Mouse (Mus musculus): ENCODE measurements at regions not wholly inside any gene's neighbourhood (a gene's known extent, or its start where the extent isn't known, plus 50 kb on each side); places are given as distances from the start of the nearest gene placed in this dataset.
"Not testable (repeated sequence)": the region's sequence is repeated elsewhere in the genome, so short reads cannot be mapped to it uniquely, and the experiment has no call there.

GRCm38 (mm10) chr8:96092931-96093330 lies 204.6 kb upstream of the Got2 start:
- no peak for ATAC-seq (ENCODE audit: insufficient read depth, low FRiP score, low TSS enrichment)
- H3K9ac ChIP-seq (ENCODE audit: low read length) = no peak overlapping the region

GRCm38 (mm10) chr8:96090231-96090630 lies 201.9 kb upstream of the Got2 start:
- H3K9ac ChIP-seq (ENCODE audit: low read length) = no peak overlapping the region
- no peaks in the 10 kb centered on the region for H3K9me3 ChIP-seq (ENCODE audit: control insufficient read depth, low read length)
- ATAC-seq (ENCODE audit: insufficient read depth, low FRiP score, low TSS enrichment) (no peak), DNase-seq (ENCODE audit: low spot score) (no peak)
- no peaks in the 10 kb centered on the region for H3K36me3 ChIP-seq (ENCODE audit: control insufficient read depth, insufficient read depth, low read length)
- H3K27me3 ChIP-seq (ENCODE audit: control insufficient read depth, insufficient read depth, low read length) = no peaks in the 10 kb centered on the region
- H3K4me2 ChIP-seq (ENCODE audit: low read depth) = no peak overlapping the region
- no peak overlapping the region for H3K27ac ChIP-seq (ENCODE audit: low read depth, low read length)
- no peak overlapping the region for H3K4me3 ChIP-seq (ENCODE audit: low read depth, low read length)
- WGBS = 93% methylated on average over 1 of the region's 1 CpGs
- H3K4me1 ChIP-seq (ENCODE audit: control insufficient read depth, insufficient read depth, low read length) = no peaks in the 10 kb centered on the region

More at GRCm38 (mm10) chr8:96092931-96093330, 204.6 kb upstream of the Got2 start:
- H3K4me2 ChIP-seq (ENCODE audit: low read depth) = no peak overlapping the region
- no peak overlapping the region for H3K27ac ChIP-seq (ENCODE audit: low read depth, low read length)
- no peak overlapping the region for H3K4me3 ChIP-seq (ENCODE audit: low read depth, low read length)
- H3K9me3 ChIP-seq (ENCODE audit: control insufficient read depth, low read length) = no peaks in the 10 kb centered on the region
- no peak for DNase-seq (ENCODE audit: low spot score)
- no peaks in the 10 kb centered on the region for H3K4me1 ChIP-seq (ENCODE audit: control insufficient read depth, insufficient read depth, low read length)
- no peaks in the 10 kb centered on the region for H3K36me3 ChIP-seq (ENCODE audit: control insufficient read depth, insufficient read depth, low read length)
- 84% methylated on average over 3 of the region's 3 CpGs for WGBS
- H3K27me3 ChIP-seq (ENCODE audit: control insufficient read depth, insufficient read depth, low read length) = no peaks in the 10 kb centered on the region

DNA sequence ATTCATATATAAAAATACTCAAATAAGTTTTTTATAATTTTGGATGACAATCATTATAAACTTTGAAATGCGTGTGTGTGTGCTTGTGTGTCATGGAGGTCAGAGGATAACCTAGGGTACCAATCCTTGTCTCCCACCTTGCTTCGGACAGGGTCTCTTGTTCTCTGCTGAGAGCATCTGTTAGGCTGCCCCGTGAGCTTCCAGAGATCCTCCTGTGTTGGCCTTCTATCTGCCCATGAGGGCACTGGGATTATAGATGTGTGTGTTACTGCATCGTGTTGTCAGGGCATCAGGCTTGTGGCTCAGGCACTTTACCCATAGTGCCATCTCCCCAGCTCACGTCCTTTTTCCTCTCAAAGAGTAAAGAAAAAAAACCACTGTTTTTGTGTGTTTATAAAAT lies 180.0 kb upstream of the Got2 start:
- no peak for ATAC-seq (ENCODE audit: insufficient read depth, low FRiP score, low TSS enrichment)

DNA sequence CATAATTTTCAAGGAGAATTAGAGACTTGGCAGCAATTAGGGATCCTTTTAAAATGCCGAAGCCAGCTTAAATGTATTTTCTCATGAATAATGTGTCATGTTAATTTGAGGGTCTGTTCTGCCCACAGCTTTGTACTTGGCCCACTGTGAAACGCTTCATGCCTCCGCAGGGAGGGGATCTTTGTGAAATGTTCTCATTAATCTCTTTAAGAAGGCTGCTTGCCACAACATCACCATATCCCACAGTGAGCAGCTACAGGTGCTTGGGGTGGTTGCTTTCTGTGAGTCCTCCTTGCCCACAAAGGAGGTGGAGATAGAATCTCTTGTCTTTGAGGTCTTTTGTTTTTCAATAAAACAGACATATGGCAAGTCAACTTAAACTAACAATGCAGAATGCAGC lies 159.3 kb upstream of the Got2 start:
- no peak overlapping the region for H3K27ac ChIP-seq (ENCODE audit: low read depth, low read length)
- WGBS = 49% methylated on average over 3 of the region's 3 CpGs

More for the DNA sequence above, 180.0 kb upstream of the Got2 start:
- WGBS = 88% methylated on average over 5 of the region's 5 CpGs
- Histone ChIP-seq H3K9ac (ENCODE audit: low read length) (no peak overlapping the region), H3K4me2 (ENCODE audit: low read depth) (no peak overlapping the region), H3K4me1 (ENCODE audit: control insufficient read depth, insufficient read depth, low read length) (no peaks in the 10 kb centered on the region), H3K27ac (ENCODE audit: low read depth, low read length) (no peak overlapping the region), H3K4me3 (ENCODE audit: low read depth, low read length) (no peak overlapping the region), H3K36me3 (ENCODE audit: control insufficient read depth, insufficient read depth, low read length) (no peaks in the 10 kb centered on the region), H3K27me3 (ENCODE audit: control insufficient read depth, insufficient read depth, low read length) (no peaks in the 10 kb centered on the region), H3K9me3 (ENCODE audit: control insufficient read depth, low read length) (no peaks in the 10 kb centered on the region)
- DNase-seq (ENCODE audit: low spot score) = no peak

DNA sequence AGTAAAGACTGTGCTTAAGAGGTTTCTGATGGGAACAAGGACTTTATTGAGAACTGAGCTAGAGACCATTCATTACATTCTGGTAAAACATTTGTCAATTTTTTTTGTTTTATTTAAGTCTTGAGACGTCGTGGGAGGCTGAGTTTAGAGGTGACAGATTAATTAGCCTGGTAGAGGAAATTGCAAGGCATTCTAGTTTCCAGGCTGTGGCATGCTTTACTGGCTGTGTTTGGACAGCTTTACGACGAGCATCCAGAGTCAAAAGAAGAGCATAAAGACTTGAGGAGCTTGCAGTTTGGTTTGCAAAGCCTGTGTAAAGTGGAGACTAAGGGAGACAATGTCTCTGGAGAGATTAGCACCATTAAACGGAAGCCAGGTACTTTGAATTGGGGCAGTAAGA lies 154.0 kb upstream of the Got2 start:
- Histone ChIP-seq H3K4me3 (ENCODE audit: low read depth, low read length) (no peak overlapping the region), H3K4me1 (ENCODE audit: control insufficient read depth, insufficient read depth, low read length) (no peaks in the 10 kb centered on the region), H3K9ac (ENCODE audit: low read length) (no peak overlapping the region), H3K36me3 (ENCODE audit: control insufficient read depth, insufficient read depth, low read length) (no peaks in the 10 kb centered on the region), H3K27me3 (ENCODE audit: control insufficient read depth, insufficient read depth, low read length) (no peaks in the 10 kb centered on the region), H3K4me2 (ENCODE audit: low read depth) (no peak overlapping the region), H3K9me3 (ENCODE audit: control insufficient read depth, low read length) (no peaks in the 10 kb centered on the region), H3K27ac (ENCODE audit: low read depth, low read length) (no peak overlapping the region)
- WGBS = 10% methylated on average over 5 of the region's 5 CpGs
- no peak for DNase-seq (ENCODE audit: low spot score)
- no peak for ATAC-seq (ENCODE audit: insufficient read depth, low FRiP score, low TSS enrichment)

More for the DNA sequence above, 159.3 kb upstream of the Got2 start:
- Histone ChIP-seq H3K4me3 (ENCODE audit: low read depth, low read length) (no peak overlapping the region), H3K4me2 (ENCODE audit: low read depth) (no peak overlapping the region), H3K27me3 (ENCODE audit: control insufficient read depth, insufficient read depth, low read length) (no peaks in the 10 kb centered on the region), H3K4me1 (ENCODE audit: control insufficient read depth, insufficient read depth, low read length) (no peaks in the 10 kb centered on the region), H3K9ac (ENCODE audit: low read length) (no peak overlapping the region), H3K36me3 (ENCODE audit: control insufficient read depth, insufficient read depth, low read length) (no peaks in the 10 kb centered on the region), H3K9me3 (ENCODE audit: control insufficient read depth, low read length) (no peaks in the 10 kb centered on the region)
- no peak for ATAC-seq (ENCODE audit: insufficient read depth, low FRiP score, low TSS enrichment)
- DNase-seq (ENCODE audit: low spot score) = no peak

- H3K36me3 ChIP-seq (ENCODE audit: control insufficient read depth, insufficient read depth, low read length) = no peaks in the 10 kb centered on the region
Observed at GRCm38 (mm10) chr8:96040216-96040615, 151.9 kb upstream of the Got2 start.

DNA sequence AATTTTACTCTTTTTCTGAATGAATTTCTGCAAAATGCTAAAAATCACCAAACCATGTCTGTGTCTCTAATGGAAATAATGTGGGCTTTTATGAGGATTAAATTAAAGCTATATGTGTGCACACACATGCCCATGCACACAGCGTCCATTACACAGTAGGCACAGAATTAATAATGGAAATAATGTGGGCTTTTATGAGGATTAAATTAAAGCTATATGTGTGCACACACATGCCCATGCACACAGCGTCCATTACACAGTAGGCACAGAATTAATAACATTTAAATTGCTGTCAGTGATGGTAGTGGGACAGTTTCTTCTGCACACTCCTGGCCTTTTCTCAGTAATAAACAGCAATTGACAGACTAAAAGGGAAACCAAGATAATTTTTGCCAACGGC lies 130.4 kb upstream of the Got2 start:
- not testable (repeated sequence) for H3K27me3 ChIP-seq (ENCODE audit: control insufficient read depth, insufficient read depth, low read length); H3K4me1 ChIP-seq (ENCODE audit: control insufficient read depth, insufficient read depth, low read length); H3K4me2 ChIP-seq (ENCODE audit: low read depth); H3K9me3 ChIP-seq (ENCODE audit: control insufficient read depth, low read length); H3K4me3 ChIP-seq (ENCODE audit: low read depth, low read length); H3K36me3 ChIP-seq (ENCODE audit: control insufficient read depth, insufficient read depth, low read length); DNase-seq (ENCODE audit: low spot score); H3K27ac ChIP-seq (ENCODE audit: low read depth, low read length); H3K9ac ChIP-seq (ENCODE audit: low read length); ATAC-seq (ENCODE audit: insufficient read depth, low FRiP score, low TSS enrichment)
- 90% methylated on average over 3 of the region's 3 CpGs for WGBS

More at GRCm38 (mm10) chr8:96040216-96040615, 151.9 kb upstream of the Got2 start:
- Histone ChIP-seq H3K4me3 (ENCODE audit: low read depth, low read length) (no peak overlapping the region), H3K4me1 (ENCODE audit: control insufficient read depth, insufficient read depth, low read length) (no peaks in the 10 kb centered on the region), H3K27ac (ENCODE audit: low read depth, low read length) (no peak overlapping the region), H3K4me2 (ENCODE audit: low read depth) (no peak overlapping the region), H3K9me3 (ENCODE audit: control insufficient read depth, low read length) (no peaks in the 10 kb centered on the region), H3K27me3 (ENCODE audit: control insufficient read depth, insufficient read depth, low read length) (no peaks in the 10 kb centered on the region), H3K9ac (ENCODE audit: low read length) (no peak overlapping the region)
- no peak for ATAC-seq (ENCODE audit: insufficient read depth, low FRiP score, low TSS enrichment)
- DNase-seq (ENCODE audit: low spot score) = no peak
- 60% methylated on average over 1 of the region's 1 CpGs for WGBS

DNA sequence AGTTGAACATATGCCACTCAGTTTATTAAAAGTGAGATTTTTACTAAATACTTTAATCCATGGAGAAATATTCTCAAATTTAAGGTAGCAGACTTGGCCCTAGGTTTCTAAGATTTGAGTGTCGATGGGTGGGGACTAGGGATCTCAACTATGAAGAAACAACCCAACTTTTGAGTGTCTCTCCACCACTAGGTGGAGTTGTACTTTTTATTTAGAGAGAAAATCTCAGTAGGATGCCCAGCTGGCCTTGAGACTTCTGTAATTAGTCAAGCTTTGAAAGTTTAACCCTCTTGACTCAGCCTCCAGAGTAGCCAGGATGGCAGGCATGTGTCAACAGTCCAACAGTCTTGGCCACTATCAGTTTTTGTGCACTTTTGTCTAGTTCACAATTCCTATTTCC lies 123.7 kb upstream of the Got2 start:
- no peaks in the 10 kb centered on the region for H3K4me1 ChIP-seq (ENCODE audit: control insufficient read depth, insufficient read depth, low read length)
- no peaks in the 10 kb centered on the region for H3K9me3 ChIP-seq (ENCODE audit: control insufficient read depth, low read length)
- no peak overlapping the region for H3K4me2 ChIP-seq (ENCODE audit: low read depth)
- H3K27ac ChIP-seq (ENCODE audit: low read depth, low read length) = no peak overlapping the region
- no peak overlapping the region for H3K4me3 ChIP-seq (ENCODE audit: low read depth, low read length)
- DNase-seq (ENCODE audit: low spot score) (no peak), ATAC-seq (ENCODE audit: insufficient read depth, low FRiP score, low TSS enrichment) (no peak)
- H3K36me3 ChIP-seq (ENCODE audit: control insufficient read depth, insufficient read depth, low read length) = no peaks in the 10 kb centered on the region
- no peak overlapping the region for H3K9ac ChIP-seq (ENCODE audit: low read length)
- no peaks in the 10 kb centered on the region for H3K27me3 ChIP-seq (ENCODE audit: control insufficient read depth, insufficient read depth, low read length)
- 85% methylated on average over 1 of the region's 1 CpGs for WGBS

DNA sequence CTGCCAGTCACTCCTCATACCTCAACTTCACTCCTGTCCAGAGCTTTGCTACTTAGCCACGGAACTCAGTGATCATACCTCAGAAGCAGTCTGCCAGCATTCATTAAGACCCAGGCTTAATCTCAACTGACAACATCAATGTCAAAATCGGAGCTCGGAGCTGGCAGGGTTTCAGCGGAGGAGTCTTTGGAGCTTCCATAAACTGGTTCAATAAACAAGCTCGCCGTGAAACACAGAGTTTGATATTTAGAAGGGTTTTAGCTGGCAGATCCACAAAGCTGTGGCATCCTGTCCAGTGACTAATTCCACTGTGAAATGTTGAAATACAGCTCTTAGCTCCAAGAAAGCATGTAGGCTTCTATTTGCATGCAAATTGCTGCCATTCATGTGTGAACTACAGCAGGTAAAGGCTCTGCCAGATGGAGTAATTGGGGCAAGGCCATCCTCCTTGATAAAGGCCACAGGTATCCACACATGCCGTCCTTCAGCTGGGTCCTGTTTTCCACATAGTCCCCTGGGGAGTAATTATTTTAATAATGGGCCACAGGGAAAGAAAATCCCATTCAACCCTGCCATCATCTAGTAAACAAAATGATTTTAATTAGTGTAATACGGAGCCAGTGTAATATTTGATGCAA lies 103.6 kb upstream of the Got2 start:
- H3K4me2 ChIP-seq (ENCODE audit: low read depth) = no peak overlapping the region
- DNase-seq (ENCODE audit: low spot score) = no peak
- 88% methylated on average over 8 of the region's 8 CpGs for WGBS
- no peak overlapping the region for H3K27ac ChIP-seq (ENCODE audit: low read depth, low read length)
- no peaks in the 10 kb centered on the region for H3K27me3 ChIP-seq (ENCODE audit: control insufficient read depth, insufficient read depth, low read length)
- ATAC-seq (ENCODE audit: insufficient read depth, low FRiP score, low TSS enrichment) = no peak
- H3K36me3 ChIP-seq (ENCODE audit: control insufficient read depth, insufficient read depth, low read length) = no peaks in the 10 kb centered on the region
- H3K9ac ChIP-seq (ENCODE audit: low read length) = no peak overlapping the region
- H3K4me3 ChIP-seq (ENCODE audit: low read depth, low read length) = no peak overlapping the region
- no peaks in the 10 kb centered on the region for H3K9me3 ChIP-seq (ENCODE audit: control insufficient read depth, low read length)
- H3K4me1 ChIP-seq (ENCODE audit: control insufficient read depth, insufficient read depth, low read length) = no peaks in the 10 kb centered on the region

All from neural tube, embryonic 11.5 days (tissue).